Mouse (Mus musculus) layer of hippocampus, adult 8-10 months (tissue): ENCODE measurements around the gene Colgalt1. TPM values are rescaled to one million over a fixed set of nuclear protein-coding genes. Genes with fewer than 3 reads are reported as not detected.
A peak's percentile ranks its signal among the peaks of the same experiment; 100 is the strongest.

Source experiments
- DNase-seq, 2 experiments: peaks; one replicate each; pipeline ENCODE4 v3.0.0; 2022; ENCODE audit warnings: low spot score in 2 of 2
- microRNA-seq, 2 experiments: library from miRNA; unstranded; fragments of <30 nt; microRNA quantifications; one replicate each; pipeline ENCODE4 v1.2.0; 2022
- total RNA-seq, 4 experiments: library from RNA; stranded (reverse); gene quantifications; 2 replicates each; pipeline ENCODE4 v1.2.4; 2022

The Colgalt1 gene
- total RNA-seq, 4 experiments from 2014 or later: 53.2 to 59.7 (median 53.8) TPM

- no peak for DNase-seq
Measured at GRCm38 (mm10) chr8:71667256-71667655, 56.5 kb downstream of the Colgalt1 start.

DNA sequence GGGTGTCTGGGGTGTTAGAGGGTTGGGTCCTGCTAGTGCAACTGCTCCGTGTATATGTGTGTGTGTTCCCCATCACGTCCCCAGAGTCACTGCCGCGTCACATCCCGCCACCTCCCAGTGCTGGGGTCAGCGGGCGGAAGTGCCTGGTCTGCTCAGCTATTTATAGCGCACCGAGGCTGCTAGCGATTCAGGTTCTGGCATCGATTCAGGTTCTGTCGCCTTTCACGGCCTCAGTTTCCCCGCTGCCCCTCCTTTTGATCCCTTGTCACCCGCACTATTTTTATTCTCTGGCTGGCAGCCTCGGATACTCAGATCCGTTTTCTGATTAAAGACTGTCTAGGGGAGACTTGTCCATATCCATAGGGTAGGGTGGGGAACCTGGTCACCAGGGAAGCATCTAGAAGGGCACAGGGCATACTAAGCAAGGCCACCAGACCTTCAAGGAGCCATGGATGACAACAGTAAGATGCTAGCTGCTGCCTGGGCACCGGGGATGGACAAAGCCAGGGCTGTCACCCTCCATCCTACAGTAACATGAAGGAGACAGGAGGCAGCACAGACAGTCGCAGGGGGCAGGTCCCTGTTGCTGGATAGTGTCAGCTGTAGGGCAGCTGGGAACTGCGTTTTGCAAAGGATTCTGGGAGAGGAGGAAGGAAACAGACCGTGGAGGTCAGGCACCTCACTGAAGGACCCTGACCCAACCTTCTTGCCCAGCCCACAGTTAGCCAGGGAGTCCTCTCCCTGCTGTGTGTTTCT, 57.6 kb downstream of the Colgalt1 start:
- DNase-seq: no peak

DNA sequence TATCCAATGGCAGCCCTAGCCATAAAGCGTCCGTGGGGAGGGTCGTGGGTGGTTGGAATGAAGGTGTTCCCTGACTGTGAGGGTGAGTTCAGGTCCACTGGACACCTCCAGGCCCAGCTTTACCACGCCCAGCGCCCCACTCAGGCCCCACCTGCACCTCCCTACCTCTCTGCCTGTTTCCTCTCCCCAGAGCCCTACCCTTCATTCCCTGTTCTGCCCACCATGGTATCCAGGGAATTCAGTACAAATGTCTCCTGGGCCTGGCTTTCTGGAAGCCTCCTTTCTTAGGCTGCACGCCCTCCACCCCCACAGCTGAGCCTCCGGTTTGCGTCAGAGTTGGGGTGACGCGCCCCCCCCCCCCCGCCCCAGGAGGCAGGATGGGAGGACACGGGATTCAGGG, 59.4 kb downstream of the Colgalt1 start:
- no peak for DNase-seq

DNA sequence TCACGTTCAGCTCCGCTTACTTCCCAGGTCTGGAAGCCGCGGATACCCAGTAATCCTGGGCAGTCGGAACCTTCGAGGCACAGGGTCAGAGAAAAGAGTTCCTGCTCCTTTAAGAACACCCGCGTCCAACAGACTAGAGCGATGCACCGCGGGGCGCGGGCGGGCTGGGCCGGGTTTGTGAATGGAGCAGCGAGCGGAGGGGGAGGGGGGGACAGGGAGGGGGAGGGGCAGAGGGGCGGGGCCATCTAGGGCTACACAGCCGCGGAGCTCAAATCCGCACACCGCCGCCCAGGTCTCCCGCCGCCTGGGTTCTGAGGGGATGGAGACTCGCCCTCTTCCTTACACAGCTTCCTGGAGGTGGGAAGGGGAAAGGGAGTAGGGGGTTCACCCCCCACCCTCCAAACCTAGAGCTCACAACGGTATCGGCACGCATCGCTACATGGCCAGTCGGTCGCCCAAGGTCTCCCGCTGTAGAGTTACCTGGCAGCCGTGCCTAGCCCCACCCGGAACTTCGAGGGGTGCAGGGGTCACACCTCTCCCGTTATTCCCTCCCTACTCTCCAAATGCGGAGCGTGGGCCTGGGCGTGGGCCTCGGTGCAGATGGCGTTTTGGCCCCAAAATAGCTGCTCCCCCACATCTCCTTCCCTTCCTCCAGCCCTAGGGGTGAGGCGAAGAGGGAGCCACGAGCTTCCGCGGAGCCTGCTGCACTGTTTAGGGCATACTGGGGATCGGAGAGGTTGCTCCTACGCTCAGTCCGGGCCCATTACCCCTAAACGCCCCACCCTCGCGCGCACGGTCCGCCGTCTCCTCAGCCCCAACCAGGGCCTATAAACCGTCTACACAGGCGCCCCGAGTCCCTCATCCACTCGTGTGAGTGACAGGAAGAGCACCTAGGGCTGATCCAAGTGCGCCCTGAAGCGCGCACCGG, 60.1 kb downstream of the Colgalt1 start:
- peak; percentile 60 to 69 for DNase-seq

DNA sequence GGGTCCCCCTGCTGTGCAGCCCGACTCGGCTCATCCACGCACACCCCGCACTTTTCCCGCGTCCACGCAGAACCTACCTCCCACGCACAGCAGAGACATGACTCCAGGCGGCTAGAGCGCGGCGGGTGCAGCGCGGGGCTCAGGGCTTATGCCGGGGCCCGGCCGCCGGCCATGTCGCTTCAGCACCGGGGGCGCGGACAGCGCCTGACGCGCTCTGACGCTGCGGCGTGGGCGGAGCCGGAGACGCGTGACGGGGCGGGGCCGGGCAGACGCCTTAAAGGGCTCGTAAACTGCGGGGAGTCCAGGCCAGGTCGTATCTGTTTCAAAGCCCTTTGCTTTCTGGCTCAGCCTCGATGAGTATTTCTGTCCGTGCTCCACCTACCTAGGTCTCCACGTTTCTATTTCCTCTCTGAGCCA, 60.8 kb downstream of the Colgalt1 start, which contains the start of gene Unc13a:
Gene Unc13a (minus strand): TSS at position 209 of the 417 bp plus-strand sequence.
- DNase-seq: peak; percentile 84 to 87

- DNase-seq: no peak
Measured at GRCm38 (mm10) chr8:71672168-71672735, 61.5 kb downstream of the Colgalt1 start.

- DNase-seq: no peak
Measured at GRCm38 (mm10) chr8:71674071-71674470, 63.3 kb downstream of the Colgalt1 start.

Small RNAs within 50 kb of the gene (microRNA-seq; reads per million reads assigned to microRNA genes)
- 29.0 to 40.7 reads per million in 2 experiments for gene Mir6769b

Other genes with a start within 250 kb of the Colgalt1 start
- 100 to 1,000 TPM in 3 of 4 experiments, 10 to 100 TPM in 1; 98.8 to 130 (median 117) TPM for gene Use1, start 244.2 kb upstream of the Colgalt1 start, total RNA-seq
- gene Ocel1, start 239.7 kb upstream of the Colgalt1 start, total RNA-seq: 10 to 100 TPM; 10.3 to 15.9 (median 14.1) TPM
- 10 to 100 TPM; 38.7 to 46.1 (median 41.2) TPM for gene Nr2f6, start 229.0 kb upstream of the Colgalt1 start, total RNA-seq
- gene Ushbp1, start 215.2 kb upstream of the Colgalt1 start, total RNA-seq: 1 to 10 TPM; 3.5 to 4.9 (median 4.1) TPM
- gene Babam1, start 214.1 kb upstream of the Colgalt1 start, total RNA-seq: 100 to 1,000 TPM in 3 of 4 experiments, 10 to 100 TPM in 1; 95.9 to 110 (median 108) TPM
- gene Ankle1, start 205.0 kb upstream of the Colgalt1 start, total RNA-seq: under 1 TPM; 0.18 to 0.72 (median 0.27) TPM
- 100 to 1,000 TPM; 200 to 255 (median 229) TPM for gene Abhd8, start 147.3 kb upstream of the Colgalt1 start, total RNA-seq
- 10 to 100 TPM; 38.6 to 47.2 (median 46.2) TPM for gene Mrpl34, start 146.0 kb upstream of the Colgalt1 start, total RNA-seq
- 10 to 100 TPM; 74.9 to 82.2 (median 79.0) TPM for gene Dda1, start 141.8 kb upstream of the Colgalt1 start, total RNA-seq
- gene Ano8, start 125.0 kb upstream of the Colgalt1 start, total RNA-seq: 10 to 100 TPM; 48.4 to 55.9 (median 51.6) TPM
- gene Gtpbp3, start 122.9 kb upstream of the Colgalt1 start, total RNA-seq: 10 to 100 TPM; 28.8 to 42.3 (median 32.5) TPM
- 1 to 10 TPM; 6.2 to 9.6 (median 7.4) TPM for gene Plvap, start 99.2 kb upstream of the Colgalt1 start, total RNA-seq
- gene Ccdc194, start 85.3 kb upstream of the Colgalt1 start, total RNA-seq: not detected
- gene Bst2, start 73.5 kb upstream of the Colgalt1 start, total RNA-seq: 10 to 100 TPM in 2 of 4 experiments, 1 to 10 TPM in 2; 4.1 to 23.3 (median 8.6) TPM
- gene Mvb12a, start 68.1 kb upstream of the Colgalt1 start, total RNA-seq: 10 to 100 TPM; 32.6 to 43.7 (median 36.8) TPM
- gene Tmem221, start 52.1 kb upstream of the Colgalt1 start, total RNA-seq: 1 to 10 TPM in 1 of 4 experiments, under 1 TPM in 3; 0.27 to 1.3 (median 0.54) TPM
- gene Nxnl1, start 44.4 kb upstream of the Colgalt1 start, total RNA-seq: under 1 TPM in 2 of 4 experiments, not detected in 2; 0.14 to 0.28 TPM
- 100 to 1,000 TPM; 107 to 130 (median 117) TPM for gene Slc27a1, start 42.1 kb upstream of the Colgalt1 start, total RNA-seq
- gene Pgls, start 18.8 kb upstream of the Colgalt1 start, total RNA-seq: 10 to 100 TPM; 29.1 to 38.5 (median 33.6) TPM
- 1 to 10 TPM; 2.0 to 4.6 (median 3.5) TPM for gene Fam129c, start 13.3 kb upstream of the Colgalt1 start, total RNA-seq
- 100 to 1,000 TPM; 219 to 265 (median 239) TPM for gene Unc13a, start 60.8 kb downstream of the Colgalt1 start, total RNA-seq
- gene Jak3, start 65.3 kb downstream of the Colgalt1 start, total RNA-seq: 10 to 100 TPM in 1 of 4 experiments, 1 to 10 TPM in 3; 4.6 to 10.5 (median 7.9) TPM
- 1 to 10 TPM; 2.1 to 6.9 (median 2.6) TPM for gene Insl3, start 78.2 kb downstream of the Colgalt1 start, total RNA-seq
- gene B3gnt3, start 90.8 kb downstream of the Colgalt1 start, total RNA-seq: under 1 TPM; 0.47 to 0.93 (median 0.56) TPM
- 100 to 1,000 TPM in 3 of 4 experiments, 10 to 100 TPM in 1; 92.1 to 120 (median 112) TPM for gene Fcho1, start 114.7 kb downstream of the Colgalt1 start, total RNA-seq